Mouse (Mus musculus) MEL (cell line): ENCODE results near the gene Hist2h4. TPM values are rescaled to one million over a fixed set of nuclear protein-coding genes. Genes with fewer than 3 reads are reported as not detected.

Source experiments
- DNase-seq: peaks from one replicate; pipeline ENCODE4 v3.0.0; 2011; ENCODE audit warnings: low read depth, low spot score
- H3K27ac ChIP-seq: 2 replicates; pipeline ENCODE4 v1.5.1; 2012; ENCODE audit warnings: low read depth, mild to moderate bottlenecking, control low read depth, low read length, moderate library complexity; ENCODE audit not compliant: control insufficient read depth
- H3K27me3 ChIP-seq, 2 experiments: fragments of 150-350 bp in 1 of 2; sonication (generic) in 1 of 2; 2 replicates each; pipeline ENCODE4 v1.6.1; 2012; ENCODE audit warnings: low read length in 2 of 2, mild to moderate bottlenecking in 2 of 2, improper control_type of control experiment in 1 of 2, moderate library complexity in 1 of 2; ENCODE audit not compliant: insufficient read depth in 2 of 2, control insufficient read depth in 1 of 2
- H3K36me3 ChIP-seq, 2 experiments: 2 replicates each; pipeline ENCODE4 v1.6.1; 2012 to 2014; ENCODE audit warnings: low read length in 2 of 2, improper control_type of control experiment in 1 of 2, inconsistent platforms in 1 of 2, mild to moderate bottlenecking in 1 of 2; ENCODE audit not compliant: insufficient read depth in 2 of 2, control insufficient read depth in 1 of 2
- H3K4me1 ChIP-seq, 2 experiments: fragments of 150-350 bp in 1 of 2; sonication (generic) in 1 of 2; 2 replicates each; pipeline ENCODE4 v1.6.1; 2012; ENCODE audit warnings: low read length in 2 of 2, improper control_type of control experiment in 1 of 2, mild to moderate bottlenecking in 1 of 2; ENCODE audit not compliant: insufficient read depth in 2 of 2, control insufficient read depth in 1 of 2
- H3K4me3 ChIP-seq, 2 experiments: fragments of 150-350 bp in 1 of 2; sonication (generic) in 1 of 2; 2 replicates each; pipeline ENCODE4 v1.5.1; 2012; ENCODE audit warnings: low read depth in 2 of 2, low read length in 2 of 2, mild to moderate bottlenecking in 2 of 2, moderate library complexity in 2 of 2, control low read depth in 1 of 2, improper control_type of control experiment in 1 of 2; ENCODE audit not compliant: control insufficient read depth in 1 of 2, insufficient read depth in 1 of 2
- H3K79me2 ChIP-seq: 2 replicates; pipeline ENCODE4 v1.6.1; 2012; ENCODE audit warnings: mild to moderate bottlenecking, low read length, moderate library complexity; ENCODE audit not compliant: control insufficient read depth, poor library complexity, insufficient read depth
- H3K9ac ChIP-seq: 2 replicates; pipeline ENCODE4 v1.6.1; 2012; ENCODE audit warnings: low read depth, mild to moderate bottlenecking, control low read depth, low read length, moderate library complexity; ENCODE audit not compliant: control insufficient read depth, poor library complexity, severe bottlenecking
- H3K9me3 ChIP-seq: fragments of 150-350 bp; sonication (generic); replicated peaks from 2 replicates; pipeline ENCODE4 v1.6.1; 2012; ENCODE audit warnings: mild to moderate bottlenecking, low read length, improper control_type of control experiment, moderate library complexity; ENCODE audit not compliant: insufficient read depth
- CHD2 ChIP-seq: IDR thresholded peaks from 2 replicates; pipeline ENCODE4 v1.6.1; 2011; ENCODE audit warnings: low read length, improper control_type of control experiment
- EP300 ChIP-seq, 2 experiments: IDR thresholded peaks; 2 replicates each; pipeline ENCODE4 v1.6.1; 2011; ENCODE audit warnings: improper control_type of control experiment in 2 of 2, low read length in 2 of 2, low read depth in 1 of 2, mild to moderate bottlenecking in 1 of 2
- ETS1 ChIP-seq: IDR thresholded peaks from 2 replicates; pipeline ENCODE4 v1.6.1; 2012; ENCODE audit warnings: low read depth, mild to moderate bottlenecking, inconsistent platforms, low read length, improper control_type of control experiment, moderate library complexity
- GATA1 ChIP-seq: IDR thresholded peaks from 2 replicates; pipeline ENCODE4 v1.6.1; 2011; ENCODE audit warnings: low read depth, low read length, improper control_type of control experiment
- HCFC1 ChIP-seq: IDR thresholded peaks from 2 replicates; pipeline ENCODE4 v1.6.1; 2012; ENCODE audit warnings: low read depth, mild to moderate bottlenecking, inconsistent platforms, low read length, improper control_type of control experiment, moderate library complexity
- MAX ChIP-seq: IDR thresholded peaks from 2 replicates; pipeline ENCODE4 v1.6.1; 2011; ENCODE audit warnings: low read length, improper control_type of control experiment
- MYC ChIP-seq: IDR thresholded peaks from 2 replicates; pipeline ENCODE4 v1.6.1; 2011; ENCODE audit warnings: low read depth, mild to moderate bottlenecking, low read length, improper control_type of control experiment, moderate library complexity
- NELFE ChIP-seq: IDR thresholded peaks from 2 replicates; pipeline ENCODE4 v1.6.1; 2011; ENCODE audit warnings: low read depth, low read length, improper control_type of control experiment
- POLR2A ChIP-seq, 2 experiments: IDR thresholded peaks; 2 replicates each; pipeline ENCODE4 v1.6.1; 2011 to 2012; ENCODE audit warnings: low read length in 2 of 2, mild to moderate bottlenecking in 2 of 2, control low read depth in 1 of 2, improper control_type of control experiment in 1 of 2, low read depth in 1 of 2, moderate library complexity in 1 of 2; ENCODE audit not compliant: control insufficient read depth in 1 of 2, insufficient read depth in 1 of 2, poor library complexity in 1 of 2
- POLR2AphosphoS2 ChIP-seq: IDR thresholded peaks from 2 replicates; pipeline ENCODE4 v1.6.1; 2011; ENCODE audit warnings: low read length, improper control_type of control experiment
- RAD21 ChIP-seq: IDR thresholded peaks from 2 replicates; pipeline ENCODE4 v1.6.1; 2011; ENCODE audit warnings: mild to moderate bottlenecking, low read depth, low read length, improper control_type of control experiment
- RCOR1 ChIP-seq: IDR thresholded peaks from 2 replicates; pipeline ENCODE4 v1.6.1; 2012; ENCODE audit warnings: low read depth, mild to moderate bottlenecking, inconsistent platforms, low read length, improper control_type of control experiment
- SMC3 ChIP-seq: IDR thresholded peaks from 2 replicates; pipeline ENCODE4 v1.6.1; 2011; ENCODE audit warnings: low read depth, low read length, improper control_type of control experiment
- TAL1 ChIP-seq: IDR thresholded peaks from 2 replicates; pipeline ENCODE4 v1.6.1; 2012; ENCODE audit warnings: mild to moderate bottlenecking, inconsistent platforms, low read length, moderate library complexity, mixed read lengths
- TBP ChIP-seq: IDR thresholded peaks from 2 replicates; pipeline ENCODE4 v1.8.0; 2011; ENCODE audit warnings: low read depth, low read length, improper control_type of control experiment
- TCF12 ChIP-seq: IDR thresholded peaks from 2 replicates; pipeline ENCODE4 v1.6.1; 2014; ENCODE audit warnings: low read depth, mild to moderate bottlenecking, inconsistent platforms, low read length, improper control_type of control experiment, moderate library complexity
- USF1 ChIP-seq: IDR thresholded peaks from 2 replicates; pipeline ENCODE4 v1.6.1; 2014; ENCODE audit warnings: low read depth, mild to moderate bottlenecking, inconsistent platforms, low read length, improper control_type of control experiment, moderate library complexity
- ZC3H11A ChIP-seq: IDR thresholded peaks from 2 replicates; pipeline ENCODE4 v1.6.1; 2012; ENCODE audit warnings: low read depth, mild to moderate bottlenecking, inconsistent platforms, low read length, improper control_type of control experiment
- ZKSCAN1 ChIP-seq: IDR thresholded peaks from 2 replicates; pipeline ENCODE4 v1.6.1; 2012; ENCODE audit warnings: low read depth, mild to moderate bottlenecking, inconsistent platforms, low read length, improper control_type of control experiment, moderate library complexity
- ZMIZ1 ChIP-seq: IDR thresholded peaks from 2 replicates; pipeline ENCODE4 v1.6.1; 2012; ENCODE audit warnings: low read depth, mild to moderate bottlenecking, inconsistent platforms, low read length, improper control_type of control experiment, moderate library complexity
- ZNF384 ChIP-seq: IDR thresholded peaks from 2 replicates; pipeline ENCODE4 v1.6.1; 2012; ENCODE audit warnings: low read depth, mild to moderate bottlenecking, inconsistent platforms, low read length, improper control_type of control experiment
- polyA plus RNA-seq, 2 experiments: library from polyadenylated mRNA; stranded (reverse) in 1 of 2; unstranded in 1 of 2; fragments of >175 nt in 1 of 2; fragments of >200 nt in 1 of 2; gene quantifications; 2 replicates each; pipeline versions ENCODE4 v1.2.1 to v1.2.4; 2012; ENCODE audit warnings: low replicate concordance in 2 of 2, low read depth in 1 of 2; ENCODE audit not compliant: insufficient read length in 2 of 2, insufficient read depth in 1 of 2, missing spikeins in 1 of 2
- total RNA-seq: library from RNA; depleted of rRNA; stranded (reverse); fragments of 300-350 nt; gene quantifications from 2 replicates; pipeline ENCODE4 v1.2.3, GENCODE M21; 2012

Hist2h4 gene
- total and polyA plus RNA-seq, 3 experiments: 1.5 to 195 TPM; not detected in 1

DNA sequence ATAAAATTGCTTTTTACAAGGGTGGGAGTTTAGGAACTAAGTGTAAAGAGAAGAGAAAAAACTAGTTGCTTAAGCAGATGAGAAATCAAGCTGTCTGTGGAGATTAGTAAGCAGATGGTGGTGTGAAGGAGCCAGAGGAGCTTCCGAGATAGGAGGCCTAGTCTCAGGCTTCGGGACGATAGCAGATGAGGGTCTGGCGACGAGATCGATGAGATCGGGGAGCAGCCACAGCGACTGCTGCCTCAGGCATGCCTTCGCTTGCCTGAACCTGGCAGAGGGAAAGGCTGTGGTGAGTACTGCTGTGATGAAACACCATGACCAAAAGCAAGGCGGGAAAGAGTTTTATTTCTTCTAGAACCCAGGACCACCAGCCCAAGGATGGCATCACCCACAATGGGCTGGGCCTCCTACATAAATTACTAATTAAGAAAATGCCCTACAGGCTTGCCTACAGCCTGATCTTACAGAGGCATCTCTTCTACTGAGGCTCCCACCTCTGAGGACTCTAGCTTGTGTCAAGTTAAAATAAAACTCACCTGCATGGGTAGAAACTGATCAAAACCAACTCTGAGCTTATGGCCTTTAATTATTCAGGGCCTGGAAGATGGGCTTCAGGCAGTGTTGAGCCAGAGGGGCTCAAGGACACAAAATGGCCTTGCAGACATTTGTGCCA, 8.3 kb downstream of the Hist2h4 start:
- H3K27me3 ChIP-seq: no peaks in the 10 kb centered on the region
- H3K27ac ChIP-seq: peak overlapping the region; percentile 65
- peak; percentile 97 for DNase-seq
- H3K79me2 ChIP-seq: no peaks in the 10 kb centered on the region
- H3K9ac ChIP-seq: peak overlapping the region; percentile 57
- peaks cover 28 to 56% of the 10 kb centered on the region in 2 experiments for H3K4me1 ChIP-seq
- H3K36me3 ChIP-seq: peaks cover 0 to 54% of the 10 kb centered on the region in 2 experiments; a peak in 2 of 4 replicates
- H3K9me3 ChIP-seq: no peaks in the 10 kb centered on the region
- no peak for TF ChIP-seq CHD2
- no peak for TF ChIP-seq ZC3H11A
- no peak for TF ChIP-seq HCFC1
- TF ChIP-seq TCF12: no peak
- no peak for TF ChIP-seq SMC3
- no peak for TF ChIP-seq ZKSCAN1
- no peak for TF ChIP-seq USF1
- TF ChIP-seq TAL1: peak; percentile 95
- TF ChIP-seq MAX: no peak
- peak overlapping the region; percentile 24 to 38 for H3K4me3 ChIP-seq

DNA sequence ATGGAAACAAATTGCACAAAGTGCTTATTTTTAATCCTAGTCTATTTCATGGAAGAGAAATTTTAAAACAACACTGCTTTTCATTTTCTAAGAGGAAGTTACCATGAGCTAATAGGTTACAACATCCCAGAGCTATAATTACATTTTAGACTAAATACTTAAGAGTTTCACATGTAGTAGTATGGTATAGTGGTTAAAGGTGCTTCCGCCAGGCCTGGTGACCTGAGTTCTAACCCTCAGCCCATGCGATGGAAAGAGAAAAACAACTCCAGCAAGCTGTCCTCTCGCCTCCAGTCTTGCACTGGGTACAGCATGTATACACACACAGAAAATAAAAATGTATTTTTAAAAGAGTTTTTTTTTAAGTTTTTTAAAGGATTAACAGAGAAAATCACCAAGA, 11.3 kb downstream of the Hist2h4 start:
- Histone ChIP-seq H3K27ac (no peak overlapping the region), H3K79me2 (no peaks in the 10 kb centered on the region), H3K4me3 (no peak overlapping the region), H3K9ac (no peak overlapping the region), H3K4me1 (peaks cover 23 to 40% of the 10 kb centered on the region in 2 experiments), H3K9me3 (no peaks in the 10 kb centered on the region), H3K27me3 (no peaks in the 10 kb centered on the region), H3K36me3 (peaks cover 0 to 56% of the 10 kb centered on the region in 2 experiments; a peak in 2 of 4 replicates)
- no peak for DNase-seq
- TF ChIP-seq TAL1 (no peak), CHD2 (no peak), POLR2AphosphoS2 (no peak), ZMIZ1 (no peak), RAD21 (no peak), TBP (no peak), ETS1 (no peak), RCOR1 (no peak), GATA1 (no peak), EP300 (IDR thresholded peaks at IDR 0.05; ENCODE audit: low read depth in 1 of 2, low read length in 2 of 2) (no peak), HCFC1 (no peak), ZC3H11A (no peak), NELFE (no peak), USF1 (no peak), SMC3 (no peak), ZNF384 (no peak), POLR2A (IDR thresholded peaks at IDR 0.05; ENCODE audit: control insufficient read depth in 1 of 2, insufficient read depth in 1 of 2, low read depth in 1 of 2, low read length in 2 of 2, poor library complexity in 1 of 2) (no peak), MYC (no peak)
